Mouse (Mus musculus) hindbrain, postnatal 0 days (tissue): ENCODE results near the gene Stag1. TPM values are rescaled to one million over a fixed set of nuclear protein-coding genes. Genes with fewer than 3 reads are reported as not detected.

Source experiments
- ATAC-seq: fragments of 200-750 bp; cut with Nextera tagmentation; 2 replicates; pipeline ENCODE4 v1.8.0; 2017; ENCODE audit warnings: mild to moderate bottlenecking, moderate TSS enrichment, moderate library complexity
- DNase-seq: peaks from one replicate; pipeline ENCODE4 v3.0.0-alpha.2; 2015; ENCODE audit warnings: low spot score
- H3K27ac ChIP-seq: fragments of 300-500 bp; sonication (generic); 2 replicates; pipeline ENCODE4 v1.5.1; 2014; ENCODE audit warnings: mild to moderate bottlenecking
- H3K27me3 ChIP-seq: fragments of 300-500 bp; sonication (generic); 2 replicates; pipeline ENCODE4 v1.6.1; 2014; ENCODE audit warnings: low read length, mixed read lengths; ENCODE audit not compliant: insufficient read depth
- H3K36me3 ChIP-seq: fragments of 300-500 bp; sonication (generic); 2 replicates; pipeline ENCODE4 v1.6.1; 2014; ENCODE audit warnings: low read length, mixed read lengths; ENCODE audit not compliant: insufficient read depth
- H3K4me1 ChIP-seq: fragments of 300-500 bp; sonication (generic); 2 replicates; pipeline ENCODE4 v1.6.1; 2014; ENCODE audit warnings: antibody characterized with exemption, low read length, mixed read lengths; ENCODE audit not compliant: insufficient read depth
- H3K4me2 ChIP-seq: fragments of 300-500 bp; sonication (generic); 2 replicates; pipeline ENCODE4 v1.6.1; 2014; ENCODE audit warnings: low read depth, mild to moderate bottlenecking, low read length, moderate library complexity, mixed read lengths
- H3K4me3 ChIP-seq: fragments of 300-500 bp; sonication (generic); 2 replicates; pipeline ENCODE4 v1.5.1; 2014; ENCODE audit warnings: low read length
- H3K9ac ChIP-seq: fragments of 300-500 bp; sonication (generic); replicated peaks from 2 replicates; pipeline ENCODE4 v1.6.1; 2014; ENCODE audit warnings: mild to moderate bottlenecking, low read length, moderate library complexity, mixed read lengths
- H3K9me3 ChIP-seq: fragments of 300-500 bp; sonication (generic); 2 replicates; pipeline ENCODE4 v1.6.1; 2016; ENCODE audit warnings: low read length, mixed read lengths
- CTCF ChIP-seq: IDR thresholded peaks from 2 replicates; pipeline ENCODE4 v1.5.1; 2016; ENCODE audit warnings: antibody characterized with exemption, control low read depth, low read depth
- WGBS: fragments of 180-500 bp; shearing (Covaris S2); extraction: QIAGEN DNeasy Blood & Tissue Kit; methylation state at CpG from one replicate; pipeline ENCODE4 v1.1.7; 2014; 5-methylcytosine and 5-hydroxymethylcytosine counted together
- polyA plus RNA-seq: library from polyadenylated mRNA; unstranded; fragments of >200 nt; fragmentation: Nextera tagmentation; extraction: Ambion mirVana; gene quantifications from 2 replicates; pipeline ENCODE4 v1.2.1, GENCODE M21; 2015
- total RNA-seq: library from RNA; depleted of rRNA; stranded (reverse); fragments of >200 nt; gene quantifications from 2 replicates; pipeline ENCODE4 v1.2.3, GENCODE M21; 2014

Gene Stag1
- total and polyA plus RNA-seq, 2 experiments from 2014 or later = 26.1 to 33.9 TPM

DNA sequence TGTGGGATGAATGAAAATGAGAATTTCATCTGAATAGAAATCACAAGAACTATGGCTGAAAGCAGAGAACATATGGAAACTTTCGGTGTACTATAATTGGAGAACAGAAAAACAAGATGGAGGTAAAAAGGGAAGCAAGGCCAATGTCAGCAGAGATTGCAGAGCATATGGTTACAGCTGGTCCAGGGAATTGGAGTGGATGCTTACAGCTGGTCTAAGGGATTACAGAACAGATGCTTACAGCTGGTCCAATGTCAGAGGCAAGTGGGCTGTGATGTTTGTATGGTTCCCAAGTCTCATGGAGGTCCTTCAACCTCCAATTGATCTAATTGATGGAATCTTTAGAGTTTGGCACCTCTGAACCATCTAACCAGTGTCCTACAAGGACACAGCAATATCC lies 4.5 kb downstream of the Stag1 start:
- TF ChIP-seq CTCF = no peak
- Histone ChIP-seq H3K36me3 (no peaks in the 10 kb centered on the region), H3K27ac (no peak overlapping the region), H3K9me3 (no peaks in the 10 kb centered on the region), H3K9ac (no peak overlapping the region), H3K4me2 (no peak overlapping the region), H3K27me3 (no peaks in the 10 kb centered on the region), H3K4me1 (peaks cover 9% of the 10 kb centered on the region; the same call in 1 of the 2 replicates), H3K4me3 (no peak overlapping the region)
- 94% methylated on average over 1 of the region's 1 CpGs for WGBS
- DNase-seq (no peak), ATAC-seq (no peak)

DNA sequence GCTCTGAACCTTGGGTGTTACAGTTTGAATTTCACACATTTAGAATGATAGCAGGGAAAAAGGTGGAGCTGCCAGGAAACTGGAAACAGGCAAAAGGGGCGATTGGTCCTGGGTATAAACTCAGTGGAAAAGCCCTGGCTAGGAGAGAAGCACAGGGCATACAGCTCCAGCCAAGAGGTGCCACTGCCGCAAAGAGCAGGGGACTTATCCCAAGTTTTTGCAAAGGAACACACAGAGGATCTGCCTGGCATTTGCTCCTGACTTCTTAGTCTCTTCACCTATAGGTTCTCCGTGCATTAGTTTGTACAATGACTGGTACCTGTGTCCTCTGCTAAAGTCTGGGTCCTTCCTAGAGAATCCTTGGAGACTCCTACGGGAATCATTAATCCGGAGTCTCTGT lies 5.6 kb downstream of the Stag1 start:
- DNase-seq = no peak
- ATAC-seq = no peak
- Histone ChIP-seq H3K4me1 (peaks cover 9% of the 10 kb centered on the region; the same call in 1 of the 2 replicates), H3K9ac (no peak overlapping the region), H3K27me3 (no peaks in the 10 kb centered on the region), H3K36me3 (no peaks in the 10 kb centered on the region), H3K9me3 (no peaks in the 10 kb centered on the region), H3K4me2 (no peak overlapping the region), H3K27ac (no peak overlapping the region), H3K4me3 (no peak overlapping the region)
- WGBS = 66% methylated on average over 5 of the region's 5 CpGs
- no peak for TF ChIP-seq CTCF

DNA sequence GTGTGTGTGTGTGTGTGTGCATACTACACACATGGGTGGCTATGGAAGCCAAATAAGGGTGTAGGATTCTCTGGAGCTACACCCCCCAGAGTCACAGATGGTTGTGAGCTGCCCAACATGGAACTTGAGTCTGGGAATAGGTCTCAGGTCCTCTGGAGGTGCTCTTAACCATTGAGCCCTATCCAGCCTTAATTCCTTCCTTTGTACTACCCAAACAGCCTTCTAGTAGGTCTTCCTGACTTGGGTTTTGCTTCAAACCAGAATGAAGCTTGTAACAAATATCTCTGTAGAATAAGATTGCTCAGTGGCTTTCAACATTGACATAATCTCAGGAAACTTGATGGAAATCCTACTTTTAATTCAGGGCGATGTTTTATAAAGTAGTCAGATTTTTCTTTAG lies 7.9 kb downstream of the Stag1 start:
- whole genome bisulfite sequencing = 95% methylated on average over 1 of the region's 1 CpGs

DNA sequence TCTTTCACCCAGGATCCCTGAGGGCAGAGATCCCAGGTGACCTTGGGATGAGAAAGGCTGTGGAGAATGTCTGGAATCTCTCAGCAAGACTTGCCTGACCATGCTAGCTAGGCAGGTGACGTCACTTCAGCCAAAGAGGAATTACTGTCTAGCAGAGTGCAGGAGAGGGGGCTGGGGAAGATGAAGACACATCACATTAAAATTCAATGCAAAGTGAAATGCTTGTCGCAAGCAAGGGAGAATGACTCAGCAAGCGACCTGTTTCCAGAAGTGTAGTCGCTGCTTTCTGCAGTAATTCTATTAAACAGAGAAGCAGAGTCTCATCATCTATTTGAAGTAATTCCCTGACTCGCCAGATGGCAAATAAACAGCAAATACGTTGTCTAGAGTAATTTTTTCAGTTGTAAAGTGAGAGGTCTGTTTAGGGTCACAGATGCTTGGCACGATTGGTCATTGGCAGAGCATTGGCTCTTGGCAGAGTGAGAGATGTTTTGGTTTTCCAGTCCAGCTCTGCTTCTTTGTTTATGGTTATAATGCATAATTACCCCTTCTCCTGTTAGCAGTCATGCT lies 8.5 kb downstream of the Stag1 start:
- no peak overlapping the region for H3K27ac ChIP-seq
- peak; percentile 66 for DNase-seq
- H3K9ac ChIP-seq = no peak overlapping the region
- no peak for TF ChIP-seq CTCF
- ATAC-seq = peak; percentile 47; the same call in 1 of the 2 replicates
- no peaks in the 10 kb centered on the region for H3K27me3 ChIP-seq
- H3K4me3 ChIP-seq = no peak overlapping the region
- H3K4me1 ChIP-seq = peaks cover 5% of the 10 kb centered on the region; the same call in 1 of the 2 replicates
- H3K36me3 ChIP-seq = no peaks in the 10 kb centered on the region
- no peaks in the 10 kb centered on the region for H3K9me3 ChIP-seq
- 23% methylated on average over 7 of the region's 7 CpGs for WGBS
- no peak overlapping the region for H3K4me2 ChIP-seq

More for the DNA sequence above, 7.9 kb downstream of the Stag1 start:
- peaks cover 5% of the 10 kb centered on the region; the same call in 1 of the 2 replicates for H3K4me1 ChIP-seq
- no peak overlapping the region for H3K4me3 ChIP-seq
- no peak for TF ChIP-seq CTCF
- ATAC-seq = no peak
- H3K4me2 ChIP-seq = no peak overlapping the region
- no peak overlapping the region for H3K27ac ChIP-seq
- DNase-seq = no peak
- no peak overlapping the region for H3K9ac ChIP-seq
- H3K9me3 ChIP-seq = no peaks in the 10 kb centered on the region
- no peaks in the 10 kb centered on the region for H3K27me3 ChIP-seq
- H3K36me3 ChIP-seq = no peaks in the 10 kb centered on the region

- no peak for TF ChIP-seq CTCF
- H3K4me1 ChIP-seq = no peaks in the 10 kb centered on the region
- DNase-seq (no peak), ATAC-seq (no peak)
- no peak overlapping the region for H3K27ac ChIP-seq
- no peaks in the 10 kb centered on the region for H3K36me3 ChIP-seq
- H3K9me3 ChIP-seq = no peaks in the 10 kb centered on the region
- H3K4me3 ChIP-seq = no peak overlapping the region
- WGBS = 50% methylated on average over 3 of the region's 3 CpGs
- no peak overlapping the region for H3K4me2 ChIP-seq
- no peak overlapping the region for H3K9ac ChIP-seq
- no peaks in the 10 kb centered on the region for H3K27me3 ChIP-seq
These were observed 16.0 kb downstream of the Stag1 start for GRCm38 (mm10) chr9:100613501-100614071.

GRCm38 (mm10) chr9:100616947-100617346 lies 19.3 kb downstream of the Stag1 start:
- Histone ChIP-seq H3K9ac (no peak overlapping the region), H3K4me3 (no peak overlapping the region), H3K36me3 (no peaks in the 10 kb centered on the region), H3K27ac (no peak overlapping the region), H3K4me1 (no peaks in the 10 kb centered on the region), H3K4me2 (peak overlapping the region; percentile 2; the same call in 1 of the 2 replicates), H3K9me3 (no peaks in the 10 kb centered on the region), H3K27me3 (no peaks in the 10 kb centered on the region)
- TF ChIP-seq CTCF = no peak
- ATAC-seq (no peak), DNase-seq (peak; percentile 71)
- WGBS = 21% methylated on average over 11 of the region's 11 CpGs

DNA sequence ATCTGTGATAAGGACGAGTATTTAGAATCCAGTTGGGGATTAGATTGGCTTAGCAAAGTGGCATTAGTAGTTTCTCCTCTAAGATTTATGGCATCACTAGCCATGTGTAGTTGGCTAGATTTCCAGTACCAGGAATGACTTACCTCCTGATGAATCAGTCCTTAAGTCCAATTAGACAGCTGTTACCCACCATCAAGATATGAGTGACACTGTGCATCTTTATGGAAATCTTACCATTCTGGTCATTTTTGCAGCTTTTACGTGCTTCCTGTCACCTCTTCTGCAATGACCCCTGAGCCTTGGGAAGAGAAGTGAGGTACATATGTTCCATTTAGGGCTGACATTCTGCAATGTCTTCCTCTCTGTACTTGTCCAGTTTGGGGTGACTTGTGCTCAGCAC lies 28.7 kb downstream of the Stag1 start:
- no peak overlapping the region for H3K4me2 ChIP-seq
- no peak overlapping the region for H3K27ac ChIP-seq
- no peak overlapping the region for H3K4me3 ChIP-seq
- H3K4me1 ChIP-seq = no peaks in the 10 kb centered on the region
- no peak for DNase-seq
- H3K9ac ChIP-seq = no peak overlapping the region
- ATAC-seq = no peak
- no peak for TF ChIP-seq CTCF
- H3K9me3 ChIP-seq = no peaks in the 10 kb centered on the region
- 70% methylated on average over 2 of the region's 2 CpGs for WGBS
- H3K36me3 ChIP-seq = no peaks in the 10 kb centered on the region
- H3K27me3 ChIP-seq = no peaks in the 10 kb centered on the region
